Mouse (Mus musculus): ENCODE data around the gene Slc50a1.

Slc50a1 gene

DNA sequence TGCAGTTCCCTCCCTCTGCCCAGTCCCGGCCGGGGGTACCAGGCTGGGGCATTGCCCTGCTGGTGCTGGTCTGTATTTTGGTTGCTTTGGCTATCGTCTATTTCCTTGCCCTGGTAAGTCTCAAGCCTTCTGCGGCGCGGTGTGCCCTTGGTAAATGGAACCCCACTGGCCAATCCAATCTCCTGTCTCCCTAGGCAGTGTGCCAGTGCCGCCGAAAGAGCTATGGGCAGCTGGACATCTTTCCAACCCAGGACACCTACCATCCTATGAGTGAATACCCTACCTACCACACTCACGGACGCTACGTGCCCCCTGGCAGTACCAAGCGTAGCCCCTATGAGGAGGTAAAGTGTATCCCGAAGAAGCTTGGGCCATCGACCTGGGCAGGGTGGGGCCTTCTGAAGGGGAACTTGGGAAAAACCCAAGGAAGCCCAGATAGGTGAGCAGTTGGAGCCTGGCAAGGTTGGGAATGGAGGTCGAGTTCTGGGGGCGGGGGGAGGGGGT, 38.5 kb downstream of the Slc50a1 start:
- DNase-seq (ENCODE audit: low read depth, low spot score) = no peak

DNA sequence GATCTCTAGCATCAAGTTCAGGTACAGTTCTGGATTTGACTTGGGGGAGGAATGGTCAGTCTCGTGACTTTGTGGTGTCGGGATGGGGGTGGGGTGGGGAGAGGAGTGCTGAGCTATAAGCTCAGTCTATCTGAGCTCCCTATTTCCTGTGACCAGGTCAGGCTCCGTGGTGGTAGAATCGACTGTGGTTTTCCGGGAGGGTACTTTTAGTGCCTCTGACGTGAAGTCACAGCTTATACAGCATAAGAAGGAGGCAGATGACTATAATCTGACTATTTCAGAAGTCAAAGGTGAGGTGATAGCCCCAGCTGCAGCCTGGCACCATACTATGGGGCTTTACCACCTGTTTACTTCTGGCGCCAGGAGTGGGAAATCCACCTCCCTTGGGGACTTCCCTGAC, 39.0 kb downstream of the Slc50a1 start:
- DNase-seq (ENCODE audit: low read depth, low spot score) = no peak

DNA sequence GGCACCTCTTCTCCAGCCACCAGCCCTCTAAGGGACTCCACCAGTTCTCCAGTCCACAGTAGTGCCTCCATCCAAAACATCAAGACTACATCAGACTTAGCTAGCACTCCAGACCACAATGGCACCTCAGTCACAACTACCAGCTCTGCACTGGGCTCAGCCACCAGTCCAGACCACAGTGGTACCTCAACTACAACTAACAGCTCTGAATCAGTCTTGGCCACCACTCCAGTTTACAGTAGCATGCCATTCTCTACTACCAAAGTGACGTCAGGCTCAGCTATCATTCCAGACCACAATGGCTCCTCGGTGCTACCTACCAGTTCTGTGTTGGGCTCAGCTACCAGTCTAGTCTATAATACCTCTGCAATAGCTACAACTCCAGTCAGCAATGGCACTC, 39.8 kb downstream of the Slc50a1 start:
- no peak for DNase-seq (ENCODE audit: low read depth, low spot score)

DNA sequence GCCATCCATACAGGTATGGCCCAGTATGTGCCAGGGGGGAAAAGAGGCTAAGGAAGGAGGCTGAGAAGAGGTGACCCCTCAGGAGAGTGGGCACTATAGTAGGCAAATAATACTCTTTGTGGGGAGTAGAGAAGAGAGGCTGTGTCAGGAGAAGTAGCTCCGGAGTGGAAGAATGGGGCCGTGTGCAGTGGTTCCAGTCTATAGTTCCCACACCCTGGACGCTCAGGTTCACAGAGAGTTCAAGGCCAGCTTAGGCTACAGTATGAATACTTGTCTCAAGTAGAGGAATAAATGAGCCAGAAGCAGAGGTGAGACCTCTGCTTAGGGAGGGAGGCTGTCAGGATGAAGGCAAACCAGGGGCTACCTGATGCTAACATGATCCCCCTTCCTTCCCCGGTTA, 41.1 kb downstream of the Slc50a1 start:
- DNase-seq (ENCODE audit: low read depth, low spot score) = no peak

DNA sequence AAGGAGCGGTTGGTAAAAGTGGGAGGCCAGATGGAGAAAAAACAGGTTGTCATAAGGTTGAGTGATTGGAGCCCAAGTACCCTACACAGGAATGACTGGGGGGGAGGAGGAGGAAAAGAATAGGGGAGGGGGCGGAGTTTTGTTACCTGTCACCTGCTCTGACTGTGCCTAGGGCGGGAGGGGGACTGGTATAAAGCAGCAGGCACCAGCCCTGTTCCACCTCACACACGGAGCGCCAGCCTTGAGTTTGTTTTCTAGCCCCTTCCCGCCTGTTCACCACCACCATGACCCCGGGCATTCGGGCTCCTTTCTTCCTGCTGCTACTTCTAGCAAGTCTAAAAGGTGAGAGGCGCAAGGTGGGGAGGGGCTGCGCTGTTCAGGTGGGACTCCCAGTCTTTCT, 41.5 kb downstream of the Slc50a1 start, which contains the start of gene Muc1:
Gene Muc1, plus strand, starts transcription at position 222 of the 400 bp plus-strand sequence.
- DNase-seq (ENCODE audit: low read depth, low spot score) = no peak

DNA sequence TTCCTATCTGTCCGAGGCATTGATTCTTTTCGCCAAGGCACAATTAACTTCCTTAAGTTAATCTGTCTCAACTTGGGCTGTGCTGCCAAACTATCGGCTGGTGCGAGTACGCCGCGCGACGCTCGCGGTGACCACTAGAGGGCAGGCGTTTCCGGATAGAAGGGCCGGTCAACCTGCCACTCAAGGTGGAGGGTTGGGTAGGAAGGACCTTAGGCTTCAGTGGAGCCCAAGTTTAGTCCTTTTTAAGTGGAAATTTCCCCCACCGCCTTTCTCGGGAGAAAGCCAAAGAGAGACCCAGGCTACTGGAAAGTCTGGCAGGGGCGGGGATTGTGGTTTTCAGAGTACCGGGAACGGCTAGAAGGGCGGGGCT, 42.2 kb downstream of the Slc50a1 start:
- no peak for DNase-seq (ENCODE audit: low read depth, low spot score)

DNA sequence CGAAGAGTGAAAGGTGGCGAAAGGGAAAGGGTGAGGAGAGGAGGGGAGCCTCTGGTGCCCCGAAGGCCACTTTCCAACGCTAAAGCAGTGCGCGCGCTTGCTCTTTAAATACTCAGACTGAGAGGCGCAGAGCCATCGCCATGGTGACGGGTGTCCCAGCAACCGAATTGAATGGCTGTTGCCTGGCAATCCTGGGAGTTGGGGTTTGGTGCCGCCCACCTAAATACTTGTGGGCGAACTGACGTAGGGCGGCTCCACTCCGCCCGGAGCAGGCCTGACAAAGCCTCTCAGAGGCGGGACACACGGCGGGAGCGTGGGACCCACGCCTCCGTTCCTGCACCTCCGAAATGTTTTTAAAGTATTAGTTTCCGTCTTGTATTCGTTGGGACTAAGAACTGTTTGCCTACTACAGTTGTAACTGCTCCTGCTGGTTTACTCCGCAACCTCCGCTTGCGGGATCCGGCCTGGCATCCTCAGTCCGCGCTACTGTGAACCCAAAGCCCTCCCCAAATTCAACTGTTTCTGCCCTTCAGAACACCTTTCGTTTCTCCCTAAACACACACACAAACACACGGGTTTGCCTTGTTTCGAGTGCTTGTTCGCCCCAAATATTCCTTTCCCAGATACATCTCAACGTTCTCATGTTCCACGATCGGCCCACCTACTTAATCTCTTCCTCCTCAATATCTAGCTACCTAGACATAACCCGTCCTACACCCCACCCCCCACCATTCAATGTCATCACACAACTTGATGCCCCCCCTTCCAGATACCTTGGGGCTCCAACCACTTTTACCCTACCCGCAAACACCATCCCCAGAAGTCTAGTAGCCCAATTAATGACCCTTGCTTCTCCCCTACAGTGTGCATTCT, 42.8 kb downstream of the Slc50a1 start:
- DNase-seq (ENCODE audit: low read depth, low spot score) = peak; percentile 93

DNA sequence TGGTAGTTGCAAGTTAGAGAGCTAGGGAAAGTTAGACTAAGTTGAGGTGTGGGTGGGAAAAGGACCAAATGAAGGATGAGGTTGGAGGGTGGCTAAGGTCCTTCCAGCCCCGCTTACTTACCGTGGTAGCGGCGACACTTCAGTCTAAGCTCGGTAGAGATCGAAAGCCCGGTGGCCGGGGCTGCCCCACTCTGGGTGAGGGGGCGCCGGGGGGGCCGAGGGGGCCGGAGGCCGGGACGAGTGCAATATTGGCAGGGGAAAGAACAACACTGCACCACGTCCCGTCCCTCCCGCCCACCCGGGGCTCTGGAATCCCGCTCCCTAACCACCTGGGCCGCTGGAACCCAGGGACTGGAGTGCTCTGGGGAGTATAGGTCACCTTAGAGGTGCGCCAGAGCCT, 43.5 kb downstream of the Slc50a1 start, which contains the start of gene Mtx1:
Gene Mtx1, minus strand, starts transcription at position 189 of the 400 bp plus-strand sequence.
- no peak for DNase-seq (ENCODE audit: low read depth, low spot score)

DNA sequence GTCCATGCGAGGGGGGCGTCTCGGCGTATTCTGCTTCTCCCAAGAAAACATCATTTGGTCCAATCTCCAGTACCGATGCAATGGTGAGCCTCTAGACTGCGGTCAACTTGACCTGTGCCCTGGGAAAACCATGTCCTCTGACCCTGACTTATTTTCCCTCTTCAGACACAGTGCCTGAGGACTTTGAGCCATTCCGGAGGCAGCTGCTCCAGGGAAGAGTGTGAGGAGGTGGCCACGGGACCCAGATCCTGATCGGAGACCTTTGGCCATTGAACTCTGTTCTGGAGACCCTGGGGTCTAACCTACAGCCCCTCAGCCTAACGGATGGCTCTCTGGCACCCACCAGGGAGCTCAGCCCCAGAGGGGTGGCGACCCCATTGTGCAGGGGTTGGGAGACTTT, 44.0 kb downstream of the Slc50a1 start:
- DNase-seq (ENCODE audit: low read depth, low spot score) = no peak

DNA sequence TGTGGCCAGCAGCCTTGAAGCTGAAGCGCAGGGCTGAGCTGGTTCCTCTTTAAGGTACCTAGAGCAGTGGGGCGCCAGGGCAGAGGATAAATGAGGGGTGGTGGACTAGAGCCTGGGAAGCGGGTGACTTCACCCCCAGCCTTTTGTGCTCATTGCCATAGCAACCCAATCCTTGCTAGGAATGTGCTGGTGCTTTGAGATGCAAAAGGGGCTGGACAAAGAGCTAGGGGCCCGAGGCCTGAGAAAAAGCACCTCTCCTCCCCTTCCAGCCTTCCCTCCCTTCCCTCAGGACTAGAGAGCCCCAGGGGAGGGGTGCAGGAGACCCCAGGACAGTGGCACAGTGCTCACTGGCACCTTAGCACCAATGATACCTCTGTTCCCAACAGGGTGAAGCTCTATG, 44.5 kb downstream of the Slc50a1 start:
- DNase-seq (ENCODE audit: low read depth, low spot score) = no peak

DNA sequence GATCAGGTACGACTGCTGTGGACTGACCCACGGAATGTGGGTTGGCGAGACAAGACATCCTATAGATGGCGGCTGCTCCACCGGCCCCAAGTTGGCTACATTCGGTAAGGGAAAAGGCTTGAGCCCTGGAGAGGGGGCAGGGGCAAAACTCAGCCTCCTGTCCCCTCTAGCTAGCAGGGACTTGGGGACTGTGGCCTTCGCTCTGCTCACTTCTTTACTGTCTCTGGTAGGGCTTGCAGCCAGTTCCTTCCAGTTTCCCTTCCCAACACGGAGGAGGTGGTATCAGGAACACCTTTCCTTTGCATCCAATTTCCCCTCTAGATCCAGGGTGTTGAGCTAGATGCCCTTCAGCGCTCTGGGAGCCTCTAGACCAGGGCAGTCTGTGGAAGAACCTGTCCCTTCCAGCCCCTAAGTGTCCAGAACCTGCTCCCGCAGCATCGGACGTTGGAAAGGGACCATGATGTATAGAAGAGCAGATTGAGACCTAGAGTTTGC, 45.0 kb downstream of the Slc50a1 start:
- no peak for DNase-seq (ENCODE audit: low read depth, low spot score)

DNA sequence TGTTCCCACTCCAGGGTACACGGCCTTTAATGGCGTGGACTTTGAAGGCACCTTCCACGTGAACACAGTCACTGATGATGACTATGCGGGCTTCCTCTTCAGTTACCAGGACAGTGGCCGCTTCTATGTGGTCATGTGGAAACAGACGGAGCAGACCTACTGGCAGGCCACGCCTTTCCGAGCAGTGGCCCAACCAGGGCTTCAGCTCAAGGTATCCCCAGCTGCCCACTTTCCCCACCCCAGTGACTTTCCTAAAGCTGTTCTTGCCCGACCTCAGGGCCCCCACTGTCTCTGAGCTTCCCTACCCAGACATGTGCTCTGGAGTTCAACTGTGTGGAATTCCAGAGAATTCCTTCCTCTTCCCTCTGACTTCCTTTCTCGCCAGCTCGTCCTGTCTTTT, 45.6 kb downstream of the Slc50a1 start:
- no peak for DNase-seq (ENCODE audit: low read depth, low spot score)

DNA sequence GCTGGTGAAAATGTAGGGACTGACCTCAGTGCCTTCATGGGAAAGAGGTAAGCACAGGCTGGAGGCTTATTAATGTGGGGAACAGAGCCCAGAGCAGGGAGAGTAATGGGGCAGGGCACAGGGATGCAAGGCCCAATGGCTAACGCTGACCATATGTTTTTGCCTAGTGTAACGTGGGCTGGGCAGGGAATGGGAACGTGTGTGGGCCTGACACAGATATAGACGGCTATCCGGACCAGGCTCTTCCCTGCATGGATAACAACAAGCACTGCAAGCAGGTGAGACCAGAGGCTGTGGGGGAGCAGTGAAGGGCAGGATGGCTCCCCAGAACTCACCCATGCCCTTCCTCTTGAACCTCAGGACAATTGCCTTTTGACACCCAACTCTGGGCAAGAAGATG, 49.2 kb downstream of the Slc50a1 start:
- no peak for DNase-seq (ENCODE audit: low read depth, low spot score)

DNA sequence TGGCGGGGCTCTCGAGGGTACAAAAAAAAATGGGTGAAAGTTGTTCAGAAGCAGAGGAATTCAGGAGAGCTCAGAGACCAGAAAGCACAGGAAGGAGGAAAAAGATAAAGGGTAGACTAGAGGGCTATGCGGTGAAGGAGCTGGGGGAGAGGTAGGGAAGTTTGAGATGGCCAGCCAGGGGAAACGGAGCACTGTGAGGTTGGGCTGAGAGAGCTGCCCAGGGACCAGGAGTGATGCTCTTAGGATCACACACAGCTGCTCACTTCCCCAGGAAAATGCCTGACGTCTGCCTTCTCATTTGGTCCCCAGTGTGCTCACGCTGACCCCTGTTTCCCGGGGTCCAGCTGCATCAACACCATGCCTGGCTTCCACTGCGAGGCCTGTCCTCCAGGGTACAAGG, 50.8 kb downstream of the Slc50a1 start:
- no peak for DNase-seq (ENCODE audit: low read depth, low spot score)

DNA sequence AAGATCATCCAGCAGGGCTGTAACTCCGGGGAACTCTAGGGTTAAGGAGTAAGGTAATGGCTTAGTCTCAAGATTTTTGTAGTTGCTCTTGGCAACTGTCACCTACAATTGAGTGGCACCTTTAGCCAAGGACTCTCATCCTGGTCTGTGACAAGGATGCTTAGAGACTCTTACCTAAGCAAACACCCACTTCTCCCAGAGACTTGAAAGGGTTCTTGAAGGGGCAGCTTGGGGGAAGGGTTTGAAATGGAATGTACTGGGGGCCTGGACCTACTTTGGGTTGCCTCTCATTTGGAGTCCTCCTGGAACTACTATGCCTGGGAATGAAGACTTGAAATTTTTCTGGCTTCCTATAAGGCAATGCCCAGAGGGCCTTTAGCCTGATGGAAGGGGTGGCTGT, 52.1 kb downstream of the Slc50a1 start:
- DNase-seq (ENCODE audit: low read depth, low spot score) = no peak

Measured in telencephalon, adult 2 months (tissue).